Mouse (Mus musculus) midbrain, embryonic 16.5 days (tissue): ENCODE measurements around the gene Tanc2. TPM values are rescaled to one million over a fixed set of nuclear protein-coding genes. Genes with fewer than 3 reads are reported as not detected.

ENCODE experiments used
- ATAC-seq: fragments of 200-750 bp; cut with Nextera tagmentation; 2 replicates; pipeline ENCODE4 v1.8.0; 2017; ENCODE audit warnings: moderate TSS enrichment
- H3K27ac ChIP-seq: fragments of 300-500 bp; sonication (generic); 2 replicates; pipeline ENCODE4 v1.5.1; 2014; ENCODE audit warnings: mild to moderate bottlenecking, low read length, mixed read lengths
- H3K27me3 ChIP-seq: fragments of 300-500 bp; sonication (generic); 2 replicates; pipeline ENCODE4 v1.6.1; 2014; ENCODE audit warnings: low read depth, low read length, mixed read lengths; ENCODE audit not compliant: control insufficient read depth, insufficient read depth
- H3K36me3 ChIP-seq: fragments of 300-500 bp; sonication (generic); 2 replicates; pipeline ENCODE4 v1.6.1; 2014; ENCODE audit warnings: mild to moderate bottlenecking, low read length, moderate library complexity, mixed read lengths; ENCODE audit not compliant: control insufficient read depth, insufficient read depth
- H3K4me1 ChIP-seq: fragments of 300-500 bp; sonication (generic); 2 replicates; pipeline ENCODE4 v1.6.1; 2014; ENCODE audit warnings: mild to moderate bottlenecking, low read length, mixed read lengths; ENCODE audit not compliant: control insufficient read depth, insufficient read depth
- H3K4me2 ChIP-seq: fragments of 300-500 bp; sonication (generic); 2 replicates; pipeline ENCODE4 v1.6.1; 2014; ENCODE audit warnings: mild to moderate bottlenecking, low read length, mixed read lengths
- H3K4me3 ChIP-seq: fragments of 300-500 bp; sonication (generic); 2 replicates; pipeline ENCODE4 v1.5.1; 2014; ENCODE audit warnings: low read depth, mild to moderate bottlenecking, low read length, moderate library complexity, mixed read lengths
- H3K9ac ChIP-seq: fragments of 300-500 bp; sonication (generic); 2 replicates; pipeline ENCODE4 v1.6.1; 2014; ENCODE audit warnings: low read depth, low read length, mixed read lengths
- H3K9me3 ChIP-seq: fragments of 300-500 bp; sonication (generic); replicated peaks from 2 replicates; pipeline ENCODE4 v1.6.1; 2014; ENCODE audit warnings: mild to moderate bottlenecking, low read length, mixed read lengths; ENCODE audit not compliant: control insufficient read depth, poor library complexity, severe bottlenecking
- WGBS: fragments of 180-500 bp; shearing (Covaris S2); extraction: QIAGEN DNeasy Blood & Tissue Kit; methylation state at CpG from one replicate; pipeline ENCODE4 v1.1.7; 2014; 5-methylcytosine and 5-hydroxymethylcytosine counted together
- microRNA-seq: library from miRNA; unstranded; fragments of <30 nt; microRNA quantifications from one replicate; pipeline ENCODE4, GENCODE M21; 2017
- polyA plus RNA-seq: library from polyadenylated mRNA; unstranded; fragments of >200 nt; fragmentation: Nextera tagmentation; extraction: Ambion mirVana; gene quantifications from 2 replicates; pipeline ENCODE4 v1.2.1, GENCODE M21; 2015

Gene Tanc2
- polyA plus RNA-seq, 1 experiment from 2014 or later, result 44.9 TPM

DNA sequence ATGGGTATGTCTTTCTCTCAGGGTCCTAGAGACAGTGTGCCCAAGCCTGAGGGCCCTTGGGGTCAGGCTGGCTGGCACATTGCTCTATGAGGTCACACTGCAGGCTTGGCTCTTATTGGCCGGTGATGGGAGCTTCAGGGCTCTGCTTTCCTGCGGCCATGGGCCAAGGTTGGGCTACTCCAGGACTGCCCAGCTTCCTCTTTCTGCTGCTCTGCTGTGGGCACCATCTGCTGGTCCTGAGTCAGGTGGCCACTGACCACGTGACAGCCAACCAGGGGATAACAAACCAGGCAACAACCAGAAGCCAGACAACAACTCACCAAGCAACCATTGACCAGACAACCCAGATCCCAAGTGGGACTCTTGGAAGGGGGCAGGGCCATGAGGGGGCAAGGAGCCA, 385.3 kb downstream of the Tanc2 start:
- Histone ChIP-seq H3K4me1 (no peaks in the 10 kb centered on the region), H3K9me3 (no peaks in the 10 kb centered on the region), H3K4me2 (no peak overlapping the region), H3K27me3 (peaks cover 8% of the 10 kb centered on the region), H3K36me3 (no peaks in the 10 kb centered on the region), H3K27ac (no peak overlapping the region), H3K4me3 (no peak overlapping the region), H3K9ac (no peak overlapping the region)
- no peak for ATAC-seq
- whole genome bisulfite sequencing, result 82% methylated on average over 3 of the region's 3 CpGs

DNA sequence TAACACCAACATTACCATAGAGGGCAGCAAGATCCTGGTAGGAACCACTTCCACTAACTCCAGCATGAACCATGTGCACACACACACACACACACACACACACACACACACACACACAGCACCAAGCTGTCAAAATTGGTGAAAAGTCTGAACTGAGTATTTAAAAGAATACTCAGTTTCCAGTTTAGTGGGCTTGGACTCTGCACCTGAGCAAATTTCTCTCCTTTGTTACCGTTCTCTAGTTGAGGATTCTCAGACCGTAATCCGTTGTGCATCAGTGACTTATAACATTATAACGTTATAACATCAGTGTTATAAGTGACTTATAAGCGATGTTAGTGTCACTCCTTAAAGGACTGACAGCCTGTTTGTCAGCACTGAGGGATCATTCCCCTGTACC, 385.9 kb downstream of the Tanc2 start:
- Histone ChIP-seq H3K27me3 (peaks cover 5% of the 10 kb centered on the region), H3K4me3 (no peak overlapping the region), H3K36me3 (no peaks in the 10 kb centered on the region), H3K4me2 (no peak overlapping the region), H3K4me1 (no peaks in the 10 kb centered on the region), H3K9me3 (no peaks in the 10 kb centered on the region), H3K9ac (no peak overlapping the region), H3K27ac (no peak overlapping the region)
- 93% methylated on average over 5 of the region's 5 CpGs for WGBS
- no peak for ATAC-seq

DNA sequence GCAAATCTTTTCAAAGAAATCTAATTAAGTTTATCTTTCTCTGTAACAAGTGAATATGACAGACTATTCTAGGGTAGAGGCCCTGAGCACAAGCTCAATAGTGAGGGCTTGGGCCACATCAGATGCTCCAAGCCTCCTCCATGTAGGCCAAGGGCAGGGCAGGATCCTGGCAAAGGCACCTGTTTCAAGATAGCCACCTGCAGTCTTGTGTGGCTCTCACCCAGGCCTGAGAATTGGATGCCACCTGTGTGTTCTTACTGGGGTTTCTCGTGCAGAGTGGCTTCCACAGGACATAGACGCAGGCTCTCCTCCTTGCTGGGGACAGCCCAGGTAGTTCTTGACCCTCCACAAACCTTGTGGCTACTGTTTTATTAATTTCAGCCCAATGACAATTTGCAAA, 388.4 kb downstream of the Tanc2 start:
- Histone ChIP-seq H3K36me3 (no peaks in the 10 kb centered on the region), H3K9ac (no peak overlapping the region), H3K27me3 (no peaks in the 10 kb centered on the region), H3K9me3 (no peaks in the 10 kb centered on the region), H3K4me3 (no peak overlapping the region), H3K4me2 (no peak overlapping the region), H3K4me1 (no peaks in the 10 kb centered on the region), H3K27ac (no peak overlapping the region)
- no peak for ATAC-seq
- WGBS, result 98% methylated on average over 2 of the region's 2 CpGs

DNA sequence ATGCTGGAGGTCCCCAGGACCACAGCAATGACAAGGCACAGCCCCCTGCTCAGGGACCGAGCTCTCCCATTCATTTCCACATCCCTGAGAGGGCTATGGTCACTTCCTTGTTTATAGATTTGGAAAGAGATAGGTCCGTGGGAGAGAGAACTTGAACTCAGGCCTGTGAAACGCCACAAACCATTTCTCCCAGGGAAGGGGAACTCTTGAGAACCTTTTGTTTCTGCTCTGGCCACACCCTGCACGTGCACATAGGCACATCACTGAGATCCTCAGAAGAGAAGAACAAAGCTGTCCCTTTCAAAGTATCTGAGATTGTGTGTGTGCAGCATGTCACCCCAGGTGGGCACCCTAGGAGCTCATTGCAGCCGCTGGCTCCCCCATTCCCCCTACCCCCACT, 388.8 kb downstream of the Tanc2 start:
- no peak for ATAC-seq

More for the DNA sequence above, 388.8 kb downstream of the Tanc2 start:
- WGBS, result 70% methylated on average over 5 of the region's 5 CpGs
- Histone ChIP-seq H3K4me1 (no peaks in the 10 kb centered on the region), H3K27me3 (no peaks in the 10 kb centered on the region), H3K27ac (no peak overlapping the region), H3K9me3 (no peaks in the 10 kb centered on the region), H3K4me3 (no peak overlapping the region), H3K4me2 (no peak overlapping the region), H3K36me3 (no peaks in the 10 kb centered on the region), H3K9ac (no peak overlapping the region)

Small RNA genes within 50 kb of the gene (microRNA-seq; reads per million reads assigned to microRNA genes)
- not detected for gene Gm23990

Other genes starting within 250 kb of the Tanc2 start
- gene March10, start 133.3 kb upstream of the Tanc2 start, polyA plus RNA-seq, result 0.45 and 0.73 TPM in 2 replicates